Mouse (Mus musculus): Measurements from ENCODE around the gene D13Ertd608e.
A peak's percentile ranks its signal among the peaks of the same experiment; 100 is the strongest.
"Not testable (repeated sequence)": the region's sequence is repeated elsewhere in the genome, so short reads cannot be mapped to it uniquely, and the experiment has no call there.

Gene D13Ertd608e

DNA sequence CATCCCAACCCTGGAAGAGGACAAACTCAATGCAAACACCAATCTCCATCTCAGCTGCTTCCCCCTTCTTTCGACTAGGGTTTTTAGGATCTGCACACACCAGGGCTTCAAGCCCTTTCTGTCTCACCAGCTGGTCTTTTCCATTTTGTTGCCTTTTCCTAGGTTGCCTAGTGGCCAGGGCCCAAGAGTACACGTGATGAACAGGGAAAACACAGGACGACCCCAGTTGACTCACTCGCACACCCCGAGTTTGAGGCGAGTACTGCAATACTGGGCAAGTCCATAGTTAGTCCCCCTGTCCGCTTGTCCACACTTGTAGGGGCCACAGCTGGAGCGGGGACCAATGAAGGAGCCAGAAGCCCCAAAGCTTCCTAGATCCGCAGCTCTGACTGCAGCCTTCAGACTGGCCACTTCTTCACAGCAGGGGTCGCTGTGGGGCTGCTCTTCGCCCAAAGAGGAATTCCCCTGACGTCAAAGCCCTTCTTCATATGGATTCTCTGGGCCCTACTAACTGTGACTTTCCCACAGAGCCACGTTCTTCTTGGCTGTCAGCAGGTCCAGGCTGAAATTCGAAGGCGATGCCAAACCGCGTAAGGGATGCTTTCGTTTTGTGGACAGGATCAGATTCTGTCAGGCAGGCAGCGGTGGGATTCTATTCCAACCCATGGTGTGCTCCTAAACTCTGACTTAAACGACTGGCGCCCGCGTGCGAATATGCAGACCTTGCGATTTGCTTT, at the start of gene D13Ertd608e:
TSS of gene D13Ertd608e (plus strand) at position 687 of the 737 bp plus-strand sequence.
- peak; percentile 6 to 10 for DNase-seq (ENCODE audit: low spot score in 2 of 2)

- peak; percentile 23 to 40 for DNase-seq (ENCODE audit: low spot score in 2 of 2)
Observed at GRCm38 (mm10) chr13:119789851-119790717, 45.7 kb upstream of the D13Ertd608e start.

- DNase-seq (ENCODE audit: low spot score in 2 of 2) = peak; percentile 71 to 87
Observed at GRCm38 (mm10) chr13:119790761-119791579, 44.8 kb upstream of the D13Ertd608e start, which contains the start of gene Zfp131. Zfp131 (minus strand) TSS chr13:119790889.

DNA sequence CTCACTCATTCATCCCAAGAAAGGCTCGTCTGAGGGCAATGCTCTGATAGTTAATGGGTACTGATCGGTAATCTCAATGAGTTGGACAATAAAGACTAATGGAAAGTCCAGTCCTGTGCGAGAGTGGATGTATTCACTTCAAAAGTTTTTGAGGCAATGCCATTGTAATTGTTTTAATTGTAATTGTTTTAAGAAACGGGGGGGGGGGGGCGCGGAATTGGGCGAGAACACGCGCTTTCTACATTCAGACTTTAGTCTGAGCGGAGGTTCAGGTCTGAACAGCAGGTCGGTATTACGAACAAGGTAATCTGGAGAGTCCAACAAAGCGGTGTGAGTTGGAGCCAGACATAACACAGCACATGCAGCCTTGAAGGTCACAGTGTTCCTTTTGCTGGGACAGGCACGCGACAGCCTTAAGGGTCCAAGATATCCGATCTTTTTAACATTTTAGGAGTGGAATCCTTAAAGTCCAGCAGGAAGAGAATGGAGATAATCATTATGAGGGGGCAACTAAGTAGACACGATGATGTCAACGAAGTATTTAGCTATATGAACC, 44.1 kb upstream of the D13Ertd608e start:
- DNase-seq (ENCODE audit: low spot score in 2 of 2) = no peak

DNA sequence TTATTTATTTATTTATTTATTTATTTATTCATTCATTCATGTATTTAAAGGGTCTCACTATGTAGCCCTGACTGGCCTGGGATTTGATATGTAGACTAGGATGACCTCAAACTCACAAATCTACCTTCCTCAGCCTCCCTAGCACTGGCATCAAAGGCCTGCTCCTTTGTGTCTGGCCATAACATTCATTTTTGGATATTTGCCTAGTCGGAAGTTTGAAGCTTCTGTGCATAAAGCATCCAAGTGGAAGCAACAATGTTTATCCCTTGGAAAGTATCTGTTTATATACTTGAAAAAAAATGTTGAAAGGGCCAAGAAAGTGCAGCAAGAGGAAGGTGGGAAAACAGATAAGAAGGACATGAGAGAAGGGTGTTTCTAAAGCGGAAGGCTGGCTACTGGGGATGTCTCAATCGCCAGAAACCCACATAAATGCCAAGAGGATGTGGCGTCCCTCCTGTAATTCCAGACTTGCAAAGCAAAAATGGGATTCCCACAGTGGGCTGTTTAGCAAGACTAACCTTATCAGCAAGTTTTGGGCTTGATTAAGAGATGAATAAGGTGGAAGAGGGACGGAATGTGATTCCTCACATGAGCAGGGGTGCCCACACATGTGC, 42.9 kb upstream of the D13Ertd608e start:
- DNase-seq (ENCODE audit: low spot score in 2 of 2) = no peak

DNA sequence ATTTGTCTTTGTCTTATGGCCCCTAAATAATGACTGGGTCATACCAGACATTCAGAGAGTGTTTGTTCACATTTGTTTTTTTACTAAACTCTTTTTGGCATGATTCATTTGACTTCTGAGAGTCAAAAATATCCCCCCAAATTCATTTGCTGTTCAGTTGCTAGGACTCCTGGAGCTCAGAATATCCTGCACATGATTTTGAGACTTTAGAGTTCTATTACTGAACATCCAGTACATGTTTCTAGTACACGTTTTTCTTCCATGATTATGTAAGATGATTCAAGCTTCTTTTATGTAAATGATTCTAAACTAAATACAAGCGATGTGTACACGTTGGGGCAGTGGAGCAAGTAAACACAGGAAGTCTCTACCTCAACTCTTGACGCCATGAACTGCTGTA, 38.1 kb upstream of the D13Ertd608e start:
- DNase-seq (ENCODE audit: low spot score in 2 of 2) = no peak

- no peak for DNase-seq (ENCODE audit: low spot score in 2 of 2)
Observed at GRCm38 (mm10) chr13:119808937-119809336, 26.9 kb upstream of the D13Ertd608e start.

GRCm38 (mm10) chr13:119810031-119810430, 25.8 kb upstream of the D13Ertd608e start:
- no peak for DNase-seq (ENCODE audit: low spot score in 2 of 2)

DNA sequence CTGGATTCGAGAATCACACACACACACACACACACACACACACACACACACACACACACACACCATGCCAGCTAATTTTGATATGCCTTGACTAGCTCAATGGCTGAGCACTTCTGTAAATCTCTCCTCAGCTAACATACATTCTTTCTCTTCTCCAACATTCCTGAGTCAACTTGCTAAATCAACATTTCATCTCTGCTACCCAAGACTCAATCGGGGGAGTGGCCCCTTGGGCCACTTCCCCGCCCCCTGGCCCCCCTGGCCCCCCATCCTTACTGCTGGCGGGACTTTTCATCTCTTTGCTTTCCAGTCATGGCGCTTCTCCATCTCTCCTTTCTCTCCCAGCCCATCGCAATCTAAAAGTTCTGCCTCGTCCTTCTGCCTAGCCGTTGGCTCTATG, 19.0 kb upstream of the D13Ertd608e start:
- DNase-seq (ENCODE audit: low spot score in 2 of 2) = no peak

DNA sequence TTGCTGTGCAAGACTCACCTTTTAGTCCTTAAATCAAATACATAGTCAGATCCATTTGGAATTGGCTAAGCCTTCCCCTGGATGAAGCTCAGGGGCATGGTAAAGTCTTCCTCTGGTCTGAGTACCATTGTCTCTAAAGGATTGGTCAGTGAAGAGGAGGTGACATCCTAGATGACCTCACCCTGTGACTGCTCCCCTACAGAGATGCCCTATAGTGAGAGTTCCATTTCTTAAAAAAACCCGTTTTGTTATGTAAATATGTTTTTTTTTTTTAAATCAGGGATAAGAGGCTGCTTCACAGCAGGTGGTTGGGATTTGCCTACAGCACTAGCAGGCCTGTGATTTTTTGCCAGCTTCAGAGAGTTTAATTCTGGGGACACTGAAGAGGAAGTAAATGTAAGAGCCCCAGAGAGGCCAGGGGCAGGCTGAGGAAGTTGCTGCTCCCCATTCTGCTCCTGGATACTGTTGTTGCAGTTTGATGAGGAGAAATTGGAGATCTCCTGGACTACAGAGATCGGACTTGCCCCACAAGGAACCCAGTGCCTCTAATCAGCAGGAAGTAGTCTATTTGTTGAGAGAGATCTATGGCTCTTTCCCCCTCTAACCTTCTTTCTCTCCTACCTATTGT, 18.1 kb upstream of the D13Ertd608e start:
- DNase-seq (ENCODE audit: low spot score in 2 of 2) = no peak

DNA sequence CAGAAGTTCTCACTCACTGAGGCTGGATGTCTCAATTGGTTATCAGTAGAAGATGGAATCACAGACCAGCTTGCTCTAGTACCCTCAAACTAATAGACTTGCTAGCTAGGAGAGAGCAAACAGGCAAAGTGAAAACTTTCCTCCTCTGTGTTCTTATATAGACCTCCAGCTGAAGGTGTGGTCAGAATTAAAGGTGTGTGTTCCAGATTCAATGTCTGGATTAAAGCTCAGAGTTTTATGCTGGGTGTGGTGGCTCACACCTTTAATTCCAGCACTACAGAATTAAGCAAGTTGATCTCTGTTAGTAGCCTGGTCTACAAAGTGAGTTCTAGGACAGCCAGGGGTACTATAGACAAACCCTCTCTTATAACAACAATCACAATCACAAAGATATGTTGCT, 5.7 kb upstream of the D13Ertd608e start, which contains the start of gene AF067063:
TSS of gene AF067063 (minus strand) at position 101 of the 400 bp plus-strand sequence.
- not testable (repeated sequence) for DNase-seq (ENCODE audit: low spot score in 2 of 2)

DNA sequence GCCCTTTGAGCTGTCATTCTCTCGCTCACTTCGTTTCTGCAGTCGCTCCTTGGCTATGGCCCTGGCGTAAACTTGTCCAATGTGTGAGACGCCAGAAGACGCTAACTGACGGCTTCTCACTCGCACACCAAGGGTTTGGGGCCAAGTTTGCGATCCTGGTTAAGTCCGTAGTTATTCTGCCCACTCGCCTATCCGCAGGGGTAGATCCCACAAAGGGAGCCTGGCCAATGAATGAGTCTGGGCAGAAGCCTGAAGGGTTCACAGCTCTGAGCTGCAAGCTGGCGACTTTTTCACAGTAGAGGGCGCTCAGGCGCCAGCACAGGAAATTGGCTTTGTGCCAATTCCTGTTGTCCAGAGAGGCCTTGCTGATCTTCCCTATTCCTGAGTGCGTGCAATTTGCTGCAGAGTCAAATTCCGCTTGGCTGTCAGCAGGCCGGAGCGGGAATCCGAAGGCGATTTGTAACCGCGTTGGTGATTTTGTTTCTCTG, 562 bp downstream of the D13Ertd608e start:
- not testable (repeated sequence) for DNase-seq (ENCODE audit: low spot score in 2 of 2)

GRCm38 (mm10) chr13:119837719-119838337, 2.0 kb downstream of the D13Ertd608e start:
- DNase-seq (ENCODE audit: low spot score in 2 of 2) = not testable (repeated sequence)

GRCm38 (mm10) chr13:119839982-119840381, 4.2 kb downstream of the D13Ertd608e start:
- not testable (repeated sequence) for DNase-seq (ENCODE audit: low spot score in 2 of 2)

DNA sequence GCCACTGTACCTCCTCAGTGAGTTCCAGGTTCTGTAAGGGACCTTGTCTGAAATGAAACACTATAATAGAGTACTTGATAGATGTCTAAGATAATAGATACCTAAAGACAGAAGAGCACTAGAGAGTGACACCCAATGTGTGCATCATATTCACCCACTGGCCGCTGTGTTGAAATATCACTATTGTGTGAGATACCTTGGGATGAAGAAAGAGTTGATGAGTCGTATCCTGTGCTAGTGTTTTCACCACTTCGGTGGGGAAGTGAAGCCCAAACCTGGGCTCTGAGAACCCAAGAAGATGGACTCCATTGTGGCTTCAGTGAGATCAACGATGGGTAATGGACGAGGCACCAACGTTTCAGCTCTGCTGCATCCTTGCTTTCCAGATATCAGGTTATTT, 26.6 kb downstream of the D13Ertd608e start:
- not testable (repeated sequence) for DNase-seq (ENCODE audit: low spot score in 2 of 2)

DNA sequence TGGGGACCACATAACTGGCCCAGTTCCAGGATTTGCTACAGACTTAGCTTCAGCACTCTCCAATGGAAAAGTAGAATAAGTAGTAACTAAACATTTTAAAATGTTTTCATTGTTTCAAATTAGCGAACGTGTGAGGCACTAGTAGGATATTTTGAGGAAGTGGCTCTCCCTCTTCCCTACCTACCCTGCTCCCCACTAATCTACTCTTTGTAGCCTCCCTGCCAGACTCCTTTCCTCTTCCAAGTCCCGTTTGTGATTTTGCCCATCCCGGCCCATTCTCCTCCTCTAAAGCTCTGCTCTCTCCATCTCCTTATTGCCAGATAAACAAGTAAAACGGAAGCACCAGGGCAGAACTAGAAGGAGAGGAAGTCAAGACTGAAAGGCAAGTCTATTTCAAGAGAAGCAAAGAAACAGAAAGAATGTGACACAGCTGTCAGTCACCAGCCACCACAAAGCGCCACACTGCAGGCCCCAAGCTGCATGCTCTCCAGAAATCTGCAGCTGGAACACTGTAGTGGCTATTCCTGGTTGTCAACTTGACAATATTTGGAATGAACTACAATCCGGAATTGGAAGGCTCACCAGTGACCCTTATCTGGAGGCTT, 28.7 kb downstream of the D13Ertd608e start:
- DNase-seq (ENCODE audit: low spot score in 2 of 2) = not testable (repeated sequence)

DNA sequence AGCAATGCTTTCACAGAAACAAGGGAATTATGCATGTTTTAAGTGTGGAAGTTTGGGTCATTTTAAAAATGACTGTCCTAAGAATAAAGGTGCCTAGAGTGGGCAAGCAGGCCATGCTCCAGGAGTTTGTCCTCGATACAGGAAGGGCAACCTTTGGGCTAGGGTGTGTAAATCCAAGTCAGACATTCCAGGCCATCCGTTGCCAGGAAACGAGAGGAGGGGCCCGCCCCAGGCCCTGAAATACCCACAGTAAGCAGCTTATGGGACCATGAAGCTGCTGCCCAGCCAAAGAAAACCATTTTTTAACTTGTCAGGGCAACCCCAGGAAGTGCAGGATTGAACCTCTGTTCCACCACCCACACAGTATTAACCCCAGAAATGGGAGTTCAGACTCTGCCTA, 51.1 kb downstream of the D13Ertd608e start:
- DNase-seq (ENCODE audit: low spot score in 2 of 2) = not testable (repeated sequence)

GRCm38 (mm10) chr13:119894685-119895084, 58.9 kb downstream of the D13Ertd608e start, which contains the start of gene Tcstv1:
Tcstv1 (minus strand) TSS chr13:119894785.
- not testable (repeated sequence) for DNase-seq (ENCODE audit: low spot score in 2 of 2)
